13 mouse cellular contexts compared by ENCODE assay signal in genomic region chr2:132720921-132721566, GRCm38 (mm10). TPM values are rescaled to one million over a fixed set of nuclear protein-coding genes. Genes with fewer than 3 reads are reported as not detected.
A peak's percentile ranks its signal among the peaks of the same experiment; 100 is the strongest.
DNase-seq lines count a peak whose midpoint lies in the region; ATAC-seq lines count a peak whose summit lies in the region.
"Had no signal": no experiment of that assay in that cellular context is flagged by ENCODE, and none has a peak within 500 bp of the region (broad histone marks: within the 10 kb centered on the region; RNA-seq: fewer than 3 reads in every experiment).

No protein-coding gene starts in this region.

- H3K9me3 ChIP-seq in heart, embryonic 12.5 days (replicated peaks), result no peaks in the 10 kb centered on the region
- no peaks in the 10 kb centered on the region for H3K9me3 ChIP-seq in hindbrain, embryonic 15.5 days
- H3K9me3 ChIP-seq: intestine, embryonic 15.5 days; lung, embryonic 15.5 days; midbrain, embryonic 12.5 days had no signal

- H3K27me3 ChIP-seq in heart, embryonic 12.5 days (replicated peaks), result no peaks in the 10 kb centered on the region
- H3K27me3 ChIP-seq in hindbrain, embryonic 15.5 days, result no peaks in the 10 kb centered on the region
- H3K27me3 ChIP-seq: CH12.LX; intestine, embryonic 15.5 days; lung, embryonic 15.5 days; midbrain, embryonic 12.5 days had no signal

- no peak overlapping the region for H3K4me2 ChIP-seq in heart, embryonic 12.5 days
- H3K4me2 ChIP-seq in hindbrain, embryonic 15.5 days, result 0 out of 2 replicates have a peak overlapping the region, but pooled peaks have one; percentile 4
- H3K4me2 ChIP-seq: intestine, embryonic 15.5 days; lung, embryonic 15.5 days; midbrain, embryonic 12.5 days had no signal

- H3K4me3 ChIP-seq in heart, embryonic 12.5 days, result no peak overlapping the region
- H3K4me3 ChIP-seq in hindbrain, embryonic 15.5 days, result no peak overlapping the region
- H3K4me3 ChIP-seq: heart, adult 2 months; intestine, embryonic 15.5 days; lung, embryonic 15.5 days; midbrain, embryonic 12.5 days had no signal

- no peaks in the 10 kb centered on the region; the same call in none of the 2 replicates for H3K36me3 ChIP-seq in heart, embryonic 12.5 days
- H3K36me3 ChIP-seq in hindbrain, embryonic 15.5 days, result no peaks in the 10 kb centered on the region
- H3K36me3 ChIP-seq: intestine, embryonic 15.5 days; lung, embryonic 15.5 days; midbrain, embryonic 12.5 days had no signal

- WGBS in heart, embryonic 12.5 days, result 28% methylated on average over 9 of the region's 9 CpGs
- WGBS in hindbrain, embryonic 15.5 days, result 34% methylated on average over 9 of the region's 9 CpGs

- no peak overlapping the region for H3K27ac ChIP-seq in heart, embryonic 12.5 days (ENCODE audit: poor library complexity, severe bottlenecking)
- H3K27ac ChIP-seq in hindbrain, embryonic 15.5 days (replicated peaks), result peak overlapping the region; percentile 47; the same call in 1 of the 2 replicates
- H3K27ac ChIP-seq: heart, adult 2 months; intestine, embryonic 15.5 days; lung, embryonic 15.5 days; midbrain, embryonic 12.5 days had no signal

- ATAC-seq in heart, embryonic 12.5 days (ENCODE audit: insufficient number of reproducible peaks, low FRiP score), result peak; percentile 46; the same call in 1 of the 2 replicates
- peak; percentile 47; the same call in 1 of the 2 replicates for ATAC-seq in hindbrain, embryonic 15.5 days (ENCODE audit: low FRiP score, low read depth)
- no peak for ATAC-seq in monocyte, adult 5-6 weeks (replicated peaks; ENCODE audit: insufficient number of reproducible peaks, low FRiP score, low TSS enrichment, poor library complexity, severe bottlenecking)
- ATAC-seq: intestine, embryonic 15.5 days had no signal

- H3K4me1 ChIP-seq in heart, embryonic 12.5 days (replicated peaks), result peaks cover 21% of the 10 kb centered on the region
- H3K4me1 ChIP-seq in hindbrain, embryonic 15.5 days (replicated peaks), result peaks cover 38% of the 10 kb centered on the region
- H3K4me1 ChIP-seq: intestine, embryonic 15.5 days; lung, embryonic 15.5 days had no signal

- intact Hi-C loops in heart, postnatal 14 days (cut with DNase I), result loop anchor here (5.0 kb wide), 1 partner anchor 96 kb away; the partner anchor contains the start of genes Mcm8 and Trmt6

- no peak overlapping the region for H3K9ac ChIP-seq in heart, embryonic 12.5 days
- H3K9ac ChIP-seq in hindbrain, embryonic 15.5 days, result no peak overlapping the region
- H3K9ac ChIP-seq: intestine, embryonic 15.5 days; lung, embryonic 15.5 days; midbrain, embryonic 12.5 days had no signal

- DNase-seq in heart, postnatal 14 days, result no peak
- DNase-seq in retina, postnatal 1 day, result peak; percentile 25
- no peak for DNase-seq in retina, embryonic 14.5 days (ENCODE audit: low spot score)
- DNase-seq in lung, postnatal 10 days, result no peak
- DNase-seq: thymus, postnatal 25 days had no signal

RNA-seq across cellular contexts. Expression of gene Shld1, which starts 34.3 kb away (rescaled TPM):
- 14.4 and 16.8 TPM in 2 replicates for polyA plus RNA-seq in heart, embryonic 12.5 days (2016; fragmentation: Nextera tagmentation; extraction: Ambion mirVana)
- total RNA-seq in heart, postnatal 14 days (2021), result 10 to 100 TPM; 33.2 to 39.7 TPM
- 18.8 and 22.6 TPM in 2 replicates for polyA plus RNA-seq in hindbrain, embryonic 15.5 days (2015; fragmentation: Nextera tagmentation; extraction: Ambion mirVana)
- total RNA-seq in monocyte, adult 5-6 weeks (2017), result 15.0 to 21.8 TPM (median 15.4 TPM) in 3 replicates
